Mouse (Mus musculus) ovary, postnatal 36 days (tissue): Measurements from ENCODE around the gene Jak3.
"Not testable (repeated sequence)": the region's sequence is repeated elsewhere in the genome, so short reads cannot be mapped to it uniquely, and the experiment has no call there.

Experiments used
- DNase-seq: peaks from one replicate; pipeline ENCODE4 v3.0.0; 2022; ENCODE audit warnings: low spot score, mixed read lengths

Jak3 gene

DNA sequence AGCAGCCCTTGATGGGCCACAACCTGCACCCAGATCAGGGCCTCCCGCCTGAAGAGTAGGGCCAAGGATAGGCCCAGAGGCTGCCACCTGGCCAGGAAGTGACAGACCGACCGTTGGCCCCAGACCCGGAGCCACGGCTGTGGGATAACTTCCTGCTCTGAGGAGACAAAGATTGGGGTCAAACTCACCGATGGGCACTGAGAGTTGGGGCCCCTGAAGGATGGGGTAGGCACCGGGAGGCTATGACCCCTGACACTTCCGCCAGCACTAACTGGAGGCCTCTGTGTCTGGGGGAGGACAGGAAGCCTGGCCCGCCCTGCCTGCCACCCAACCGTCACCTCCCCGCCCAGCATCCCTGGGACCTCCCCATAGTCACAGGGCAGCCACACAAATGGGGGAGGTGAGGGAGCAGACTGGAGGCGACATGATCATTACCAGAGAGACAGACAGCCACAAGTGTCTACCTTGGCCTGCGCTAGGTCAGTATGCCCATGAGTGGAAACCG, 47.0 kb downstream of the Jak3 start:
- DNase-seq: no peak

DNA sequence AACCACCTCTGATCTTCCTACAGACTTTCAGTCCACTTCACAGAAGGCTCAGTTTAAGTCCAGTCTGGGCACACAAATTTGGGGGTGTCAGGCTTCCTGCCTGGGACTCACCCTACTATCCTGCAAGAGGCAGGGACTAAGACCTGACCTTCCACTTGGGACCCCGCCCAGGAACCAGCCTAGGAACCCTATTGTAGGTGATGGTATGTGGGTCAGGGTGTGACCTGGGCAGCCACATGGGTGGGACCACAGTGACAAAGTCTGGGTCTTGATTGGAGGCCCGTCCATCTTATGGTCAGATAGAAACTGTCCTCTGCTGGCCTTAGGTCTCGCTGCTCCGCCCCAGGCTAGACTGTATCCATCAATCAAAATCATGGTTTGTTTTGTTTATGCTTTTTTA, 48.3 kb downstream of the Jak3 start:
- DNase-seq: no peak

DNA sequence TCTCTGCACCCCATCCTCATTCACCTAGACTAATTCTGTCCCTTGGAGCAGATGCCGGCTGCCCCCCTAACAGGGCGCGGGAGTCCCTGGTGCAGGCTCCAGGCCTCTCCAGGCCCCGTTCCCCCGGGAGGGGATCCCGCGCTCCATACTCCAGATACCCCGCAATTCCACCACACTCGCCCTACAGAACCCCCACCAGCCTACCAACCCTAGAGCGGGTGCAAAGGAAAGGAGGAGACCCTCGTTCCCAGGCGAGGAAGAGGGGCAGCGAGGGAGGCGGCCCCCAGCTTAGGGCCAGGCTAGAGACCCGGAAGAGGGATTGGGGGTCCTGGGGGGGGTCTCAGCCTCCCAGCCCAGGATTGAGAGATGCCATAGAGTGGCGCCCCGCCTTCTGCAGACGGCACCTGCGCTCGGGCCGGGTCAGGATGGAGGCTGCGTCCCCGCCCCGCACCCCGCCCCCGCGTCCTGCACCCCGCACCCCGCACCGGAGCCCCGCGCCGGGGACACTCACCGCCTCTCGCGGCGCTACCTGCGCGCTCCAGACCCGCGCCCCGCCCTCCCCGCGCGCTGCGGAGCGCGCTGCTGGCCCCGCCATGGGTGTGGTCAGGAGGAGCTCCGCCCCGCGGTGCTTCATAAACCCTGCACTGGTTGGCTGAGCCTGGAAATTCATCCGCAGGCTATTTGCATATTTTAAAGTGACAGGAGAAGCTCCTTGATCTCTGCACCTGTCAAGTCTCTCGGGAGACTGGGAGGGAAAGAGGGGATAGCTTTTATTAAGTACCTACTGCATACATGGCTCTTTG, 49.2 kb downstream of the Jak3 start, which contains the start of gene Fcho1:
TSS of gene Fcho1 (minus strand) at position 595 of the 803 bp plus-strand sequence.
- DNase-seq: peak; percentile 78

DNA sequence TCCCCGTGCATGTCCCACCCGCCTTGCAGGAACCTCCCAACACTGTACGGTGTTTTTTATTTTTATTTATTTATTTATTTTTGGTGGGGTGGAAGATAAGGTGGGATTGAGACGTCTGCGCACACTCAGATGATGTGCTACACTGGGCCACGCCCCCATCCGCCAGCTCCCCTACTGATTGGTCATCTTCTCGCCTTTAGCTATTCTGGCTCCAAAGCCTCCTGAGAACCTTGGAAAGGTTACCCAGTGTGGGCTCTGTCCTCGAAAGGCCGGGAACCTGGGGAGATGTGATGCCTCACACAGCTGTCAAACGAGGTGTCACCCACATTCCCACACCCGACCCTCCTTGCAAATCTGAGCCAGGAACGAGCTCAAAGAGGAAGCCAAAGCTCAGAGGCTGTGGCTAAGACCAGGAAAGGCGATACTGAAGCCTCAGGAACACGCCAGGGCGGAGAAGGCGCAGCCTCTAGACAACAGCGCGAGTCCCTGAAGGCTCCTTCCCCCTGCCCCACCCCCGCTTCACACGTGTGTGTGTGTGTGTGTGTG, 52.2 kb downstream of the Jak3 start:
- DNase-seq: no peak

DNA sequence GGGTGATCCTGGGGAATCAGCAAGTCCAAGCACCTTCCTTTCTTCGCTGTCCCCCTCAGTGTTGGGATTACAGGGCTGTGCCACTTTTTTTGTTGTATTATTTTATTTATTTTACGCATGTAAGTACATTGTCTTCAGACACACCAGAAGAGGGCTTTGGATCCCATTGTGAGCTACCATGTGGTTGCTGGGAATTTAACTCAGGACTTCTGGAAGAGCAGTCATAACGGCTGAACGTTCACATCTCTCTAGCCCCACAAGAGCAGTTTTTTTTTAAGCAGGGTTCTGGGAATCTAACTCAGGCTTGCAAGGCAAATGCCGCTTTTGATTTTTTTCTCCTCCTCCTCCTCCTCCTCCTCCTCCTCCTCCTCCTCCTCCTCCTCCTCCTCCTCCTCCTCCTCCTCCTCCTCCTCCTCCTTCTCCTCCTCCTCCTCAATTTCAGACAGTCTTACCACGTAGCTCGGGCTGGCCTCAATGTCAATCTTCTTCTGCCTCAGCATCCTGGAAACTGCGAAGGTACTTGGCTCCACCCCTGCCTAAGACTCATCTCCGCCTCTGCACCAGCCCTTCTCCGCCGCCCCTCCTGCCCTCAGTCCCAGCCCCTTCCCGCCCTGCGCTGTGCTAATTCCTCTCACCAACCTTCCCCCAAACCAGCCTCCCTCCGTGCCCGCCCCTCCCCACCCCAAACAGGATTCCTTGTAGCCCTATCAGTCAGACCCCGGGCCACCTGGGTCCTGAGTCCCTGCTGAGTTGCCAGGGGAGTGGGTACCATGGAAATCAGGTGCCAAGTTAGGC, 52.9 kb downstream of the Jak3 start:
- no peak for DNase-seq

DNA sequence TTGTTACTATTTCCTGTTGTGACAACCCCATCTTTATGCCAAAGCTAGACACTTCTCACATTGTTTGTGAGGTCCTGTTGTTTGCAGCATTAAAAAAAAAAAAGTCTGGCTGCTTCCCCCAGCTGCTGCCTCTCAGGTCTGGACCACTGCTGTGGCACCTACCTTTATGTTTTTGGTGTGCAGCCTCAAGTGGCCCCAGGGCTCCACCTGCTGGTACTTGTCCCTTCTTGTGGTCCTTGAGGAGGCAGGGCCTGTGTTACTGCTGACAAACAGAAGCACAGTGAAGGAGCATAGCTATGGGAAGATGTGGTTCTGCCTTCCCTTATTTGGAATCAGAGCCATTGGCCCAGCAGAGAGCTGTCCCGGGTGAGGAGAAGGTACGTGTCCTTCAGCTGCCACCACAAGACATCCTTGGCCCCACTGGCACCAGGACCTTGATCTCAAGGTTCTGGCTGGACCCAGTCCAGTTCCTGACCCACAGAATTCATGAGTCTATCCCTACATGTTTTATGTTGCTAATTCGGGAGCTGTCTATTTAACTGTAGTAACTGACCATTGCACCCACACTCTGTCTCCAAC, 55.6 kb downstream of the Jak3 start:
- peak; percentile 52 for DNase-seq

DNA sequence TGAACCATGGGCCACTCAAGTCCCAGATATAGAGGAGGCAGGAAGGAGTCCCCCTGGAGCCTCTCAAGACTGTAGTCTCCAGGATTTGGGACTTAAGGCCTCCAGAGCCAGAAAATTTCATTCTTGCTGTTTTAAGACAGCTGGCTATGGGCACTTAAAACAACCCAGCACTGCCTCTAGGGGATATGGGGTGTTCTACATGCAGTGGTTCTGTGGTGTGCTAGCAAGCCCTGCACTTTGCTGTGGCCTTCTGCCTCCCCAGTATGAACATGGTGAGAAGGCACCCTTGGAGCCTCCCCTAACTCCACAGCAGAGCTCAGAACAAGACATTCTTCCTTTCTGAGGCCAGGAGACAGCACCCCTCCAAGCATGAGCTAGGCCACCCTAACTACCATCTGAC, 62.2 kb downstream of the Jak3 start:
- not testable (repeated sequence) for DNase-seq
